Mouse (Mus musculus) midbrain, embryonic 15.5 days (tissue): Measurements from ENCODE around the gene Psmb6. TPM values are rescaled to one million over a fixed set of nuclear protein-coding genes. Genes with fewer than 3 reads are reported as not detected.
"Not testable (repeated sequence)": the region's sequence is repeated elsewhere in the genome, so short reads cannot be mapped to it uniquely, and the experiment has no call there.

Experiments used
- ATAC-seq: fragments of 200-750 bp; cut with Nextera tagmentation; replicated peaks from 2 replicates; pipeline ENCODE4 v1.8.0; 2017; ENCODE audit warnings: moderate TSS enrichment
- H3K27ac ChIP-seq: fragments of 300-500 bp; sonication (generic); 2 replicates; pipeline ENCODE4 v1.5.1; 2015; ENCODE audit warnings: mild to moderate bottlenecking, inconsistent platforms
- H3K27me3 ChIP-seq: fragments of 300-500 bp; sonication (generic); replicated peaks from 2 replicates; pipeline ENCODE4 v1.6.1; 2015; ENCODE audit warnings: inconsistent platforms
- H3K36me3 ChIP-seq: fragments of 300-500 bp; sonication (generic); replicated peaks from 2 replicates; pipeline ENCODE4 v1.6.1; 2015; ENCODE audit warnings: inconsistent platforms
- H3K4me1 ChIP-seq: fragments of 300-500 bp; sonication (generic); 2 replicates; pipeline ENCODE4 v1.6.1; 2015; ENCODE audit warnings: inconsistent platforms
- H3K4me2 ChIP-seq: fragments of 300-500 bp; sonication (generic); 2 replicates; pipeline ENCODE4 v1.6.1; 2015; ENCODE audit warnings: inconsistent platforms, mild to moderate bottlenecking, moderate library complexity
- H3K4me3 ChIP-seq: fragments of 300-500 bp; sonication (generic); 2 replicates; pipeline ENCODE4 v1.5.1; 2015; ENCODE audit warnings: mild to moderate bottlenecking, inconsistent platforms
- H3K9ac ChIP-seq: fragments of 300-500 bp; sonication (generic); 2 replicates; pipeline ENCODE4 v1.6.1; 2015; ENCODE audit warnings: mild to moderate bottlenecking, inconsistent platforms
- H3K9me3 ChIP-seq: fragments of 300-500 bp; sonication (generic); 2 replicates; pipeline ENCODE4 v1.6.1; 2016; ENCODE audit warnings: inconsistent platforms
- WGBS: fragments of 180-500 bp; shearing (Covaris S2); methylation state at CpG from one replicate; pipeline ENCODE4 v1.1.7; 2015; ENCODE audit warnings: mixed read lengths; 5-methylcytosine and 5-hydroxymethylcytosine counted together
- polyA plus RNA-seq: library from polyadenylated mRNA; unstranded; fragments of >200 nt; fragmentation: Nextera tagmentation; extraction: Ambion mirVana; gene quantifications from 2 replicates; pipeline ENCODE4 v1.2.1, GENCODE M21; 2015

The Psmb6 gene
- polyA plus RNA-seq, 1 experiment from 2014 or later: 777 TPM

DNA sequence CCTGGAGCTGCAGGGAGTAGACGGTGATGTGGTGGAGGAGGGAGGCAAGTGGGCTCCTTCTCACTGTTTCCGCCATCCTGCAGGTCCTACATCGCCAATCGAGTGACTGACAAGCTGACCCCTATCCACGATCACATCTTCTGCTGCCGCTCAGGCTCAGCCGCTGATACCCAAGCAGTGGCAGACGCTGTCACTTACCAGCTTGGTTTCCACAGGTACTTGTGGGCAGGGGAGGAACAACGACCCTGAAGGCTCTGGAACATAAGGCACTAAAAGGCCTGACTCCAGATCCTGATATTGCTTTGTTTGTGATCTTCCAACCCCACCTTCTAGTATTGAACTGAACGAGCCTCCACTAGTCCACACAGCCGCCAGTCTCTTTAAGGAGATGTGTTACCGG is 1.0 kb downstream of the Psmb6 start:
- Histone ChIP-seq H3K9ac (no peak overlapping the region), H3K9me3 (no peaks in the 10 kb centered on the region), H3K27me3 (no peaks in the 10 kb centered on the region), H3K27ac (no peak overlapping the region), H3K4me3 (peak overlapping the region; percentile 71), H3K4me2 (peak overlapping the region; percentile 68), H3K36me3 (peaks cover 19% of the 10 kb centered on the region; the same call in 1 of the 2 replicates), H3K4me1 (peaks cover 15% of the 10 kb centered on the region)
- 91% methylated on average over 12 of the region's 12 CpGs for WGBS
- ATAC-seq: no peak

DNA sequence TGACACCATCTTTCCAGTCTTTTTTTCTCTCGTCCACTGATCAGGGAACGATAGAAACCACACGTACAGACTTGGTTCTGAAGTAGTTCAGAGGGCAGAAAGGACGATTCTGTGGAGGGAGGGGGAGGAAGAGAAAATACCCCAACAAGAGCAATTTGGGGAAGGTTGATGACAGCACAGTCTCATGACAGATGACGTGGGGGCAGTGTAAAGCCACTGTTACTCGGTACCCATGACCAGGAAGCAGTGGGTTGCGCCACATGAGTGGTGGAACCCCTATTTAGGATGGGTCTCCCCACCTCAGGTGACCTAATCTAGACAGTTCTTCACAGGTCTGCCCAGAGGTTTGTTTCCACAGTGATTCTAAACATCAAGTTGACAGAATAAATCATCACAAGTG is 3.4 kb downstream of the Psmb6 start:
- peaks cover 19% of the 10 kb centered on the region; the same call in 1 of the 2 replicates for H3K36me3 ChIP-seq
- H3K27ac ChIP-seq: no peak overlapping the region
- H3K27me3 ChIP-seq: no peaks in the 10 kb centered on the region
- 89% methylated on average over 7 of the region's 7 CpGs for WGBS
- H3K9ac ChIP-seq: no peak overlapping the region
- peaks cover 15% of the 10 kb centered on the region for H3K4me1 ChIP-seq
- H3K4me3 ChIP-seq: no peak overlapping the region
- H3K4me2 ChIP-seq: no peak overlapping the region
- no peak for ATAC-seq
- H3K9me3 ChIP-seq: no peaks in the 10 kb centered on the region

DNA sequence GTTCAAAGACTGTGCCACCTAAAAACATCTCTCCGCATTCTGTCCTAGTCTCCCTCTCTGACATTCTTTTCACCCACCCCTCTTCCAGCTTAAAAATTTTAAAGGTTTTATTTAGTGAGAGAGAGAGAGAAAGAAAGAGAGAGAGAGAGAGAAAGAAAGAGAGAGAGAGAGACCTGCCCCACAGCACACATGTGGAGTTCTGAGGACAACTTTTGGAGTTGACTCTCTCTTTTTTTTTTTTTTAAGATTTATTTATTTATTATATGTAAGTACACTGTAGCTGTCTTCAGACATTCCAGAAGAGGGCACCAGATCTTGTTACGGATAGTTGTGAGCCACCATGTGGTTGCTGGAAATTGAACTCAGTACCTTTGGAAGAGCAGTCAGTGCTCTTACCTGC is 5.9 kb downstream of the Psmb6 start:
- not testable (repeated sequence) for ATAC-seq, H3K27me3 ChIP-seq, H3K9me3 ChIP-seq, H3K27ac ChIP-seq, H3K4me1 ChIP-seq, H3K4me2 ChIP-seq, H3K9ac ChIP-seq, H3K4me3 ChIP-seq
- peaks cover 19% of the 10 kb centered on the region; the same call in 1 of the 2 replicates for H3K36me3 ChIP-seq
- 76% methylated on average over 2 of the region's 2 CpGs for WGBS

DNA sequence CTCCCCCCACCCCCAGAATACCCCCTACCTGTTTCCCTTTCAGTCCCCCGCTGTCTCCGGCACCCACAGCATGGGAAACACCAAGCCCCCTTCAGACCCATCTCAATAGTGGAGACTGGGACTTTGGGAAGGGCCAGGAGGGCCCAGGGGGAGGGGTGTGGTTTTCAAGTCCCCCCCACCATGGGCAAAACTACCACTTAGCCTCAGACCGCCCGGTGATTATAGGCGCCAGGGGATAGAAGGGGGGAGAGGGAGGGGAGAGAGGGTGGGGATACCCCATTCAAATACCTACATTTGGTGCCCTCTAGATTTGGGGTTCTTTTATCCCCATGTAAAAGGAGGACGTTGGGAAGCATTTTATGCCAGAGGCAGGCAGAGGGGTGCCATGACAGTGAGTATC is 7.7 kb downstream of the Psmb6 start, which contains the start of gene Gm40193:
Gm40193 (minus strand) TSS at position 101 of the 400 bp plus-strand sequence.
- Histone ChIP-seq H3K27ac (no peak within 1 kb of the TSS), H3K4me2 (no peak within 1 kb of the TSS), H3K36me3 (peaks cover 10% of the 10 kb centered on the region; the same call in 1 of the 2 replicates), H3K9ac (no peak within 1 kb of the TSS), H3K9me3 (no peaks in the 10 kb centered on the region), H3K4me3 (no peak within 1 kb of the TSS), H3K27me3 (0 out of 2 replicates have a peak, but pooled peaks cover 5% of the 10 kb centered on the region), H3K4me1 (no peaks in the 10 kb centered on the region)
- 87% methylated on average over 6 of the region's 6 CpGs for WGBS
- no peak for ATAC-seq

DNA sequence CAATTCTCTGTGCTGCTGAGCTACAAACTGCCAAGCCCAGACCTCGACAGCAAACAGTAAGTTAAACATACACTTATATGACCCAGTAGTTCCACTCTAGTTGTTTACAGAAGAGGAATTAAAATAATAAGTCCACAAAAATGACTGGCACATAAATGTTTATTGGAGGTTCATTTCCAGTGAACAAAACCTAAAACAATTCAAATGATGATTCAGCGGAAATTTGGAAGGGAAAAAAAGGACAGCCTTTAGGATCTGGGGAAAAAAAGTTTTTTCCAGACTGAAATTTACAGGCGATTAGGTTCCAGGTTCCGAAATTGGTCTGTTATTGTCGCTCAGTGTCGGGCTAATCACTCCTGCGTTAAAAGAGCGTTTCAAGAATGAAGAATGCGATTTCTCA is 14.3 kb downstream of the Psmb6 start:
- WGBS: 19% methylated on average over 9 of the region's 9 CpGs
- peaks cover 17% of the 10 kb centered on the region; the same call in 1 of the 2 replicates for H3K27me3 ChIP-seq
- H3K4me1 ChIP-seq: peaks cover 7% of the 10 kb centered on the region; the same call in 1 of the 2 replicates
- peak overlapping the region; percentile 50 for H3K4me3 ChIP-seq
- H3K36me3 ChIP-seq: no peaks in the 10 kb centered on the region
- H3K4me2 ChIP-seq: peak overlapping the region; percentile 62
- 0 out of 2 replicates have a peak overlapping the region, but pooled peaks have one; percentile 5 for H3K27ac ChIP-seq
- ATAC-seq: no peak
- peak overlapping the region; percentile 45 for H3K9ac ChIP-seq
- H3K9me3 ChIP-seq: no peaks in the 10 kb centered on the region

DNA sequence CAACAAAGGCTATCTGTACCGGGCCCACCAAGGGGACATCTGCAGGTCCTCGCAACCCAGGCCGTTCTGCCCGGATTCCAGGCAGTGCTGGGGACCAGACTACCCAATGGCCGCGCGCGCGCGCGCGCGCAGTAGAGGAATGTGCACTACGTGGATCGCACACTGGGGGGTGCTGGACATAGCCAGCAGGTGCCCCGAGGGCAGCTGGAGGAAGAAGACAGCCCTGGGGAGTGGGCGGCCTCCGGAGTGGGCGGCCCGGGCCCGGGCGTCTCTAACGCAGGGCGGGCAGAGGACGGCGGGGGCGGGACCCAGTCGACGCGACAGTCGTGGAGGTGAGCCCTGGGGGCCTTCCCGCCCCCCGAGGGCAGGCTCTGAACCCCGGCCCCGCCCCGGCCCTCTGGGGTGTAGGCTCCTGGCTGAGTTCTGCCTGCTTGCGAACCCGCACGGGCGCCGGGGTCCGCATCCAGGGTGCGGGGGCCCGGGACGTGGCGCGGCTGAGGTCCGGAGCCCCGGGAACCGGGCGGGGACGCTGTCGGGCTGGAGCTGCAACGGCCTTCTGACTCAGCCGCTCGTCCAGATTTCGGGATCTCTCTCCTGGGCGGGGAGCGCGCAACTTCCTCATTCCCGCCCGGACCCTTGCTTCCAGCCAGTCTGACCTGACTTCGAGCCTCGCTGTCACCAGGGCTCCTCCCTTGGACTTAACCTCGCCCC is 14.9 kb downstream of the Psmb6 start, which contains the start of gene Pld2:
Pld2 (plus strand) TSS at position 188 of the 711 bp plus-strand sequence.
- peak within 1 kb of the TSS; percentile 50 for H3K4me3 ChIP-seq
- peak within 1 kb of the TSS; percentile 62 for H3K4me2 ChIP-seq
- no peaks in the 10 kb centered on the region for H3K36me3 ChIP-seq
- peak; percentile 86 for ATAC-seq
- WGBS: under 1% methylated on average over 60 of the region's 65 CpGs
- peak within 1 kb of the TSS; percentile 5; the same call in 1 of the 2 replicates for H3K27ac ChIP-seq
- peaks cover 7% of the 10 kb centered on the region; the same call in 1 of the 2 replicates for H3K4me1 ChIP-seq
- peaks cover 17% of the 10 kb centered on the region; the same call in 1 of the 2 replicates for H3K27me3 ChIP-seq
- no peaks in the 10 kb centered on the region for H3K9me3 ChIP-seq
- H3K9ac ChIP-seq: peak within 1 kb of the TSS; percentile 45

DNA sequence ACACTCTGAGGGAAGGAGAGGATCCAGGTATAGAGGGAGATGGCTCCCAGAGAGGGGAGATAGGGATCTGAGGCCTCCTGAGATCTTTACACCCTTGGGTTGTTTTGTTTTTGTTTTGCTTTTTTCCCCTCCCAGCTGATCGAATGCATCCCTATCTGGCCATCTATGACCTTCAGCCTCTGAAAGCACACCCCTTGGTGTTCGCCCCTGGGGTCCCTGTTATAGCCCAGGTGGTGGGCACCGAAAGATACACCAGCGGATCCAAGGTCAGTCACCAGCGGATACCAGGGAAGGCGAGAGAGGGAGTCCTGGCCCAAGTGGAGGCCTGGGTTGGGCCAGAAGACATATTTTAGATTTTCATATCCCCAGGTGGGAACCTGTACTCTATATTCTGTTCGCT is 15.8 kb downstream of the Psmb6 start:
- H3K9ac ChIP-seq: no peak overlapping the region
- ATAC-seq: no peak
- no peaks in the 10 kb centered on the region for H3K36me3 ChIP-seq
- H3K4me2 ChIP-seq: peak overlapping the region; percentile 62
- H3K4me1 ChIP-seq: peaks cover 7% of the 10 kb centered on the region; the same call in 1 of the 2 replicates
- H3K4me3 ChIP-seq: peak overlapping the region; percentile 50
- 88% methylated on average over 7 of the region's 7 CpGs for WGBS
- H3K9me3 ChIP-seq: no peaks in the 10 kb centered on the region
- peaks cover 17% of the 10 kb centered on the region; the same call in 1 of the 2 replicates for H3K27me3 ChIP-seq
- H3K27ac ChIP-seq: no peak overlapping the region

DNA sequence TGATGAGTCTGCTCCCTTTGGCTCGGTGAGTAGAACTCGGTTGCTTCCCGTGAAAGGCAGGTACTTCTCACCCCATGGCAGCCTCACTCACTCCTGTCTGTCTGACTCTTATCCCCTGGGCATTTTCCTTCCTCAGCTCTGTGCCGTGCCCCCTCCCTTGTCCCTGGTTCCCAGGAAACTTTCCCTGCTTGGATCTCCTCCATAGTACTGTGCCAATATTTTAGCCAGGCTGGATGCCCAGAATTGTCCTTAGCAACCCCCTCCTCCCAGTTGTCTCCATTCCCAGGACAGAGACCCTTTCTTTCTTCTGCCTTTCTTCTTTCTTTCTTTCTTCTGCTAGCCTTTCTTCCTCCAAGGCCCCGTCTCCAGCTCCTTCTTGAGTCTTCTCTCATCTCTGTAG is 16.2 kb downstream of the Psmb6 start:
- Histone ChIP-seq H3K27me3 (peaks cover 17% of the 10 kb centered on the region; the same call in 1 of the 2 replicates), H3K9ac (no peak overlapping the region), H3K36me3 (no peaks in the 10 kb centered on the region), H3K4me2 (peak overlapping the region; percentile 62; the same call in 1 of the 2 replicates), H3K4me3 (0 out of 2 replicates have a peak overlapping the region, but pooled peaks have one; percentile 50), H3K9me3 (no peaks in the 10 kb centered on the region), H3K4me1 (peaks cover 7% of the 10 kb centered on the region; the same call in 1 of the 2 replicates), H3K27ac (no peak overlapping the region)
- ATAC-seq: no peak
- WGBS: 74% methylated on average over 5 of the region's 5 CpGs

DNA sequence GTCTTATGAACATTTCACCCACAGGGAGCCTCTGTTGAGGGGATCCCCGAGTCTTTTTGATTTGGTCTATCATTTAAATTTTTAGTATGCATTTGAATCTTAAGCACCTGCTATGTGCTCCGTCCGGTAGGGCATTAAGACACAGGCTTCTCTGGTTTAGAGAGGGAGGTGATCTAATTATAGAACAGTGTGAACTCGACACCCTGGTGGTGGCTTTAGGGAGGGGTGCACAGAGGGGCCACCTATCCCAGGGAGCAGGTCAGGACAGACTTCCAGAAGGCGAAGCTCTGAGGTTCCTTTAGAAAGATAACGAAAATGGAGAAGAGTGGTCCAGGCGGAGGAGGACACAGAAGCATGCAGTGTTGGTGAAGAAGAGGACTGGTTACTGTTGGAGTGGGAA is 19.3 kb downstream of the Psmb6 start:
- H3K27ac ChIP-seq: no peak overlapping the region
- H3K27me3 ChIP-seq: 0 out of 2 replicates have a peak, but pooled peaks cover 5% of the 10 kb centered on the region
- H3K4me1 ChIP-seq: peaks cover 7% of the 10 kb centered on the region; the same call in 1 of the 2 replicates
- no peaks in the 10 kb centered on the region for H3K9me3 ChIP-seq
- 75% methylated on average over 7 of the region's 7 CpGs for WGBS
- no peak overlapping the region for H3K9ac ChIP-seq
- H3K4me3 ChIP-seq: no peak overlapping the region
- H3K4me2 ChIP-seq: no peak overlapping the region
- no peaks in the 10 kb centered on the region for H3K36me3 ChIP-seq
- ATAC-seq: no peak

DNA sequence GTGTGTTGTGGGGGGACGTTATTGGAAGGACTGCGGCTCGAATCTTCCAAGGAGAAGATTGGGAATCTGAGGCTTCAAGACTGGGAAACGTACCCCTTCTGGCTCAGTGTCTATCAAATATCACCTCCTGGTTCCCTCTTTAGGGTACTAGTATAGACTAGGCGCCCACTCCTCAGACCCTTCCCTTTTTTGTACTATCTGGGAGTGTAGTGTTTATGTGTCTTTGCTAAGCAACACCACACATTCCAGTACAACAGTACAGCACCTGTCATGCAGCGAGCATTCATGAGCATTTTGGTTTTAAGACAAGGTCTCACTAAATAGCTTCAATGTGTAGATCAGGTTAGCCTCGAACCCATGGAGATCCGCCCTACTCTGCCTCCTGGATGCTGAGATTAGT is 26.4 kb downstream of the Psmb6 start:
- Histone ChIP-seq H3K27ac (no peak overlapping the region), H3K9me3 (no peaks in the 10 kb centered on the region), H3K4me1 (no peaks in the 10 kb centered on the region), H3K4me3 (no peak overlapping the region), H3K36me3 (no peaks in the 10 kb centered on the region), H3K9ac (no peak overlapping the region), H3K4me2 (no peak overlapping the region), H3K27me3 (no peaks in the 10 kb centered on the region)
- no peak for ATAC-seq
- WGBS: 89% methylated on average over 8 of the region's 8 CpGs

DNA sequence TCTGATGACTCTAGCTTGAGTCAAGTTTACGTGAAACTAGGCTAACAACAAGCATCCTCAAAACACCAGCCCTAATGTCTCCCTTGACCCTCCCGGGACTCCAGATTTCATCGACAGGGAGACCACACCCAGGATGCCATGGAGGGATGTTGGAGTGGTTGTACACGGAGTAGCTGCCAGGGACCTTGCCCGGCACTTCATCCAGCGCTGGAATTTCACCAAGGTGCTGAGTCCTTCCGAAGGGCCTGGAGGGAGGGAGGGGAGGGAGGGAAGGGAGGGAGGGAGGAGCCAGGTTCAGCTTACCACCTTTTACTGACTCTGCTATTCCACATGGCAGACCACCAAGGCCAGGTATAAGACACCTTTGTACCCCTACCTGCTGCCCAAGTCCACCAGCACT is 28.8 kb downstream of the Psmb6 start:
- no peak overlapping the region for H3K4me3 ChIP-seq
- ATAC-seq: no peak
- H3K36me3 ChIP-seq: no peaks in the 10 kb centered on the region
- H3K27ac ChIP-seq: no peak overlapping the region
- no peaks in the 10 kb centered on the region for H3K4me1 ChIP-seq
- no peak overlapping the region for H3K9ac ChIP-seq
- no peak overlapping the region for H3K4me2 ChIP-seq
- no peaks in the 10 kb centered on the region for H3K27me3 ChIP-seq
- H3K9me3 ChIP-seq: no peaks in the 10 kb centered on the region
- WGBS: 27% methylated on average over 6 of the region's 7 CpGs

DNA sequence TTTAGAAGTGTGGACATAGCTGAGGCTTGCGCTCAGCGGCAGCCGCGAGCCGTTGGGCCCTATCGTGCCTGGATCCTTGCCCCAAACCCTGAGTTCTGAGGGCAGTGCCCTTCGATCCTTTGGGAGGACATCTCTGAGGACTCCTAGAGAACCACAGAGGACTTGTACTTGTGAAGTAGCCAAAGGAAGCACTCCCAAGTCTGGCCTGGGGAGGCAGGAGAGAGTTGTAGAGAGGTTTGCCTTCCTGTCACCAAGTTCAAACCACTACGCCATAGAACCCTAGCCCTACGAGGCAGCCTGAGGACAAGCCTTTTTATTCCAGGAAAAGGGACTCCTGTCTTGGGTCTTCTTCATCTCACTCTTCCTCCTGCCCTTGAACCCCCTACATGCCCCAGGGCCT is 32.4 kb downstream of the Psmb6 start:
- ATAC-seq: no peak
- Histone ChIP-seq H3K4me3 (no peak overlapping the region), H3K9ac (no peak overlapping the region), H3K36me3 (no peaks in the 10 kb centered on the region), H3K27me3 (no peaks in the 10 kb centered on the region), H3K27ac (no peak overlapping the region), H3K4me1 (peaks cover 8% of the 10 kb centered on the region), H3K4me2 (no peak overlapping the region), H3K9me3 (no peaks in the 10 kb centered on the region)
- 90% methylated on average over 9 of the region's 9 CpGs for WGBS
